Mouse (Mus musculus) lung, postnatal 0 days (tissue): ENCODE measurements around the gene Hoxc8.

Source experiments
- CTCF ChIP-seq: IDR thresholded peaks from 2 replicates; pipeline ENCODE4 v1.5.1; 2016; ENCODE audit warnings: antibody characterized with exemption, mild to moderate bottlenecking
- EP300 ChIP-seq: IDR thresholded peaks from 2 replicates; pipeline ENCODE4 v1.6.1; 2016; ENCODE audit warnings: antibody characterized with exemption, mild to moderate bottlenecking, control low read depth

- TF ChIP-seq EP300 = no peak
- no peak for TF ChIP-seq CTCF
Measured at GRCm38 (mm10) chr15:103030142-103030541, 39.7 kb downstream of the Hoxc8 start.
